Mouse (Mus musculus): ENCODE results near the gene Ncmap.

Ncmap gene

GRCm38 (mm10) chr4:135397991-135398390 is at the start of gene Ncmap:
TSS of gene Ncmap (minus strand) at chr4:135398227.
- DNase-seq (ENCODE audit: low spot score in 2 of 2) = no peak

GRCm38 (mm10) chr4:135442473-135442872 is 44.4 kb upstream of the Ncmap start:
- DNase-seq (ENCODE audit: low spot score in 2 of 2) = no peak

- no peak for DNase-seq (ENCODE audit: low spot score in 2 of 2)
These were observed 42.0 kb upstream of the Ncmap start for GRCm38 (mm10) chr4:135439904-135440522.

GRCm38 (mm10) chr4:135439188-135439647 is 41.2 kb upstream of the Ncmap start:
- no peak for DNase-seq (ENCODE audit: low spot score in 2 of 2)

- no peak for DNase-seq (ENCODE audit: low spot score in 2 of 2)
These were observed 39.9 kb upstream of the Ncmap start for GRCm38 (mm10) chr4:135437924-135438323.

GRCm38 (mm10) chr4:135436291-135436690 is 38.3 kb upstream of the Ncmap start:
- no peak for DNase-seq (ENCODE audit: low spot score in 2 of 2)

- DNase-seq (ENCODE audit: low spot score in 2 of 2) = no peak
These were observed 36.4 kb upstream of the Ncmap start for GRCm38 (mm10) chr4:135434395-135434789.

- peak; percentile 11 to 33 for DNase-seq (ENCODE audit: low spot score in 2 of 2)
These were observed 35.7 kb upstream of the Ncmap start, which contains the start of gene Rcan3 for GRCm38 (mm10) chr4:135433443-135434394. TSS of gene Rcan3 (minus strand) at chr4:135433853.

GRCm38 (mm10) chr4:135433086-135433442 is 35.0 kb upstream of the Ncmap start:
- DNase-seq (ENCODE audit: low spot score in 2 of 2) = peak in 1 of 2 experiments; percentile 7

GRCm38 (mm10) chr4:135429990-135430760 is 32.1 kb upstream of the Ncmap start:
- no peak for DNase-seq (ENCODE audit: low spot score in 2 of 2)

- no peak for DNase-seq (ENCODE audit: low spot score in 2 of 2)
These were observed 31.4 kb upstream of the Ncmap start for GRCm38 (mm10) chr4:135429383-135429782.

GRCm38 (mm10) chr4:135426587-135426986 is 28.6 kb upstream of the Ncmap start:
- no peak for DNase-seq (ENCODE audit: low spot score in 2 of 2)

GRCm38 (mm10) chr4:135425625-135426024 is 27.6 kb upstream of the Ncmap start:
- peak; percentile 44 to 47 for DNase-seq (ENCODE audit: low spot score in 2 of 2)

- DNase-seq (ENCODE audit: low spot score in 2 of 2) = no peak
These were observed 22.9 kb upstream of the Ncmap start for GRCm38 (mm10) chr4:135420961-135421360.

GRCm38 (mm10) chr4:135420416-135420815 is 22.4 kb upstream of the Ncmap start:
- no peak for DNase-seq (ENCODE audit: low spot score in 2 of 2)

- no peak for DNase-seq (ENCODE audit: low spot score in 2 of 2)
These were observed 22.0 kb upstream of the Ncmap start for GRCm38 (mm10) chr4:135419996-135420395.

- no peak for DNase-seq (ENCODE audit: low spot score in 2 of 2)
These were observed 18.3 kb upstream of the Ncmap start for GRCm38 (mm10) chr4:135416367-135416766.

- no peak for DNase-seq (ENCODE audit: low spot score in 2 of 2)
These were observed 15.5 kb upstream of the Ncmap start for GRCm38 (mm10) chr4:135413491-135413890.

GRCm38 (mm10) chr4:135411633-135412032 is 13.6 kb upstream of the Ncmap start:
- DNase-seq (ENCODE audit: low spot score in 2 of 2) = peak; percentile 7 to 15

- peak; percentile 9 to 12 for DNase-seq (ENCODE audit: low spot score in 2 of 2)
These were observed 8.2 kb upstream of the Ncmap start for GRCm38 (mm10) chr4:135406180-135406579.

GRCm38 (mm10) chr4:135404916-135405315 is 6.9 kb upstream of the Ncmap start:
- DNase-seq (ENCODE audit: low spot score in 2 of 2) = no peak

- no peak for DNase-seq (ENCODE audit: low spot score in 2 of 2)
These were observed 6.0 kb upstream of the Ncmap start for GRCm38 (mm10) chr4:135404048-135404447.
